Mouse (Mus musculus): ENCODE data around the gene Dmtf1.

DNA sequence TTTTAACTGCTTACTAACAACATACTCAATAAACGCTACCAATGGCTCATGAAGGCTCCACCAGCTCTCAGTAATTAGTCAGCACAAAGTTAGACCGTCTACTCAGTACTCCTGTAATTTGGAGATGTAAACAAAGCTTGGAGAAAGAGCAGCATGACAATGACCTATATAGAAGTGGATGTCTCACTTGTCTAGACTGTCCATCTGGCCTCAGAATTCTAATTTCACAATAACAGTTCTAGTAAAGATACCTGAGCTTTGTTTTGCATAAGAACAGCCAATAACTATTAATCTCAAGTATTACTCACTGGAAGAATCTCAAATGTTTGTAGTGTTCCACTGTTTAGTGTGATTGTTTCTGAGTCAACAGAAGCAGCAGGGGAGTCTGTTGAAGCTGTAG, 37.4 kb downstream of the Dmtf1 start:
- TF ChIP-seq CTCF (IDR thresholded peaks at IDR 0.05; ENCODE audit: low read depth, low read length) (no peak), POLR2A (IDR thresholded peaks at IDR 0.05; ENCODE audit: insufficient read depth, low read length) (no peak)

Measured in ES-Bruce4 (cell line).